30 mouse cellular contexts compared by ENCODE assay signal in genomic region chr7:119749942-119750341, GRCm38 (mm10). TPM values are rescaled to one million over a fixed set of nuclear protein-coding genes. Genes with fewer than 3 reads are reported as not detected.
A peak's percentile ranks its signal among the peaks of the same experiment; 100 is the strongest.
DNase-seq lines count a peak whose midpoint lies in the region; ATAC-seq lines count a peak whose summit lies in the region.
"Had no signal": no experiment of that assay in that cellular context is flagged by ENCODE, and none has a peak within 500 bp of the region (broad histone marks: within the 10 kb centered on the region; RNA-seq: fewer than 3 reads in every experiment).

No protein-coding gene starts in this region.

- peak; percentile 52 to 87 for DNase-seq in adrenal gland, adult (ENCODE audit: inconsistent age in 2 of 2, low spot score in 1 of 2)
- DNase-seq in adrenal gland, postnatal 25 days = no peak
- DNase-seq in kidney, adult 8-10 months = peak; percentile 59 to 73
- DNase-seq in adrenal gland, postnatal 10 days = peak; percentile 43
- peak; percentile 47 for DNase-seq in kidney, postnatal 14 days
- DNase-seq in gastrocnemius, postnatal 4 days (ENCODE audit: low spot score in 2 of 2) = no peak
- DNase-seq: cerebellum, adult 11-12 months; forebrain, postnatal 0 days; gastrocnemius, postnatal 25 days; heart, postnatal 4 days; left cerebral cortex, postnatal 4 days; lung, adult 18-20 months; lung, postnatal 14 days; right cerebral cortex, postnatal 14 days; spleen, adult 18-20 months had no signal

- no peaks in the 10 kb centered on the region for H3K9me3 ChIP-seq in kidney, embryonic 14.5 days (ENCODE audit: control insufficient read depth, low read length)
- H3K9me3 ChIP-seq: embryonic facial prominence, embryonic 10.5 days; forebrain, embryonic 10.5 days; heart, embryonic 10.5 days; limb, embryonic 15.5 days had no signal

- H3K4me3 ChIP-seq in kidney, embryonic 14.5 days (ENCODE audit: low read length) = no peak overlapping the region
- H3K4me3 ChIP-seq: embryonic facial prominence, embryonic 10.5 days; forebrain, embryonic 10.5 days; heart, embryonic 10.5 days; limb, embryonic 15.5 days had no signal

- no peaks in the 10 kb centered on the region for H3K27me3 ChIP-seq in kidney, embryonic 14.5 days (ENCODE audit: control insufficient read depth, insufficient read depth, low read length)
- H3K27me3 ChIP-seq: limb, embryonic 15.5 days had no signal

- no peak overlapping the region for H3K4me2 ChIP-seq in kidney, embryonic 14.5 days (replicated peaks; ENCODE audit: low read depth, low read length)
- H3K4me2 ChIP-seq: hindbrain, embryonic 14.5 days; limb, embryonic 15.5 days; midbrain, embryonic 11.5 days had no signal

- 65% methylated on average over 2 of the region's 2 CpGs for WGBS in kidney, embryonic 14.5 days

- no peak overlapping the region for H3K27ac ChIP-seq in kidney, embryonic 14.5 days (ENCODE audit: low read depth, low read length)
- H3K27ac ChIP-seq: embryonic facial prominence, embryonic 10.5 days; forebrain, embryonic 10.5 days; heart, embryonic 10.5 days; hindbrain, embryonic 14.5 days; limb, embryonic 15.5 days had no signal

- ATAC-seq in kidney, embryonic 14.5 days (ENCODE audit: low FRiP score, low TSS enrichment) = no peak
- ATAC-seq in granulocyte monocyte progenitor cell, adult 5-6 weeks (replicated peaks; ENCODE audit: poor library complexity, severe bottlenecking) = no peak
- ATAC-seq: forebrain, postnatal 0 days; inflammation-experienced regulatory T-cells, adult 6 months had no signal

- no peak overlapping the region for H3K9ac ChIP-seq in kidney, embryonic 14.5 days (ENCODE audit: low read depth, low read length)
- H3K9ac ChIP-seq: forebrain, postnatal 0 days; hindbrain, embryonic 14.5 days; limb, embryonic 15.5 days had no signal

- no peaks in the 10 kb centered on the region for H3K4me1 ChIP-seq in kidney, embryonic 14.5 days (ENCODE audit: control insufficient read depth, insufficient read depth, low read length)
- H3K4me1 ChIP-seq: embryonic facial prominence, embryonic 10.5 days; forebrain, embryonic 10.5 days; heart, embryonic 10.5 days; limb, embryonic 15.5 days had no signal

- H3K36me3 ChIP-seq in kidney, embryonic 14.5 days (ENCODE audit: control insufficient read depth, insufficient read depth, low read length) = no peaks in the 10 kb centered on the region
- H3K36me3 ChIP-seq: embryonic facial prominence, embryonic 10.5 days; forebrain, embryonic 10.5 days; heart, embryonic 10.5 days; limb, embryonic 15.5 days had no signal

RNA-seq across cellular contexts. Expression of gene Acsm3, which starts 10.8 kb away (rescaled TPM):
- 38.2 and 46.5 TPM in 2 replicates for total RNA-seq in adrenal gland, postnatal 25 days (2021)
- polyA plus RNA-seq in kidney, embryonic 14.5 days (2014; fragmentation: Nextera tagmentation; extraction: Ambion mirVana) = 0.16 and 0.74 TPM in 2 replicates
- total RNA-seq in adrenal gland, postnatal 10 days (2021) = 10 to 100 TPM; 23.5 to 31.0 TPM
- total RNA-seq in gastrocnemius, postnatal 4 days (2021) = not detected
- total RNA-seq in granulocyte monocyte progenitor cell, adult 5-6 weeks (2014; fragmentation: Nextera tagmentation) = not detected in 2 replicates
- 0.13 TPM in 1 of 2 replicates, not detected in the other for total RNA-seq in granulocyte monocyte progenitor cell, adult 5-6 weeks (2017)
- total RNA-seq: layer of hippocampus, postnatal 14 days; left cerebral cortex, adult 8-10 months; left cerebral cortex, postnatal 4 days; megakaryocyte progenitor cell, adult 5-6 weeks; midbrain, postnatal 0 days; neutrophil, adult 5-6 weeks had no signal
- polyA plus RNA-seq: cortical plate, adult 2 months; embryonic facial prominence, embryonic 10.5 days; forebrain, postnatal 0 days; hindbrain, embryonic 14.5 days; inflammation-experienced regulatory T-cells, adult 6 months had no signal

RNA-seq across cellular contexts. Expression of gene Thumpd1, which starts 29.3 kb away (rescaled TPM):
- 31.1 and 35.9 TPM in 2 replicates for total RNA-seq in adrenal gland, postnatal 25 days (2021)
- polyA plus RNA-seq in kidney, embryonic 14.5 days (2014; fragmentation: Nextera tagmentation; extraction: Ambion mirVana) = 55.0 and 89.8 TPM in 2 replicates
- 10 to 100 TPM; 30.7 to 32.3 TPM for total RNA-seq in adrenal gland, postnatal 10 days (2021)
- total RNA-seq in gastrocnemius, postnatal 4 days (2021) = 10 to 100 TPM; 25.6 to 28.6 TPM
- total RNA-seq in granulocyte monocyte progenitor cell, adult 5-6 weeks (2014; fragmentation: Nextera tagmentation) = 35.8 and 47.8 TPM in 2 replicates
- 102 and 109 TPM in 2 replicates for total RNA-seq in granulocyte monocyte progenitor cell, adult 5-6 weeks (2017)

RNA-seq across cellular contexts. Expression of gene Rexo5, which starts 43.9 kb away (rescaled TPM):
- total RNA-seq in adrenal gland, postnatal 25 days (2021) = 8.6 and 9.4 TPM in 2 replicates
- 22.9 and 30.6 TPM in 2 replicates for polyA plus RNA-seq in kidney, embryonic 14.5 days (2014; fragmentation: Nextera tagmentation; extraction: Ambion mirVana)
- 10 to 100 TPM in 1 of 2 experiments, 1 to 10 TPM in 1; 7.0 to 12.8 TPM for total RNA-seq in adrenal gland, postnatal 10 days (2021)
- 1 to 10 TPM; 6.6 to 7.0 TPM for total RNA-seq in gastrocnemius, postnatal 4 days (2021)
- 7.8 and 20.6 TPM in 2 replicates for total RNA-seq in granulocyte monocyte progenitor cell, adult 5-6 weeks (2014; fragmentation: Nextera tagmentation)
- total RNA-seq in granulocyte monocyte progenitor cell, adult 5-6 weeks (2017) = 33.2 and 52.4 TPM in 2 replicates

RNA-seq across cellular contexts. Expression of gene Eri2, which starts 43.9 kb away (rescaled TPM):
- 7.3 and 7.8 TPM in 2 replicates for total RNA-seq in adrenal gland, postnatal 25 days (2021)
- polyA plus RNA-seq in kidney, embryonic 14.5 days (2014; fragmentation: Nextera tagmentation; extraction: Ambion mirVana) = 23.8 and 31.7 TPM in 2 replicates
- 1 to 10 TPM; 7.6 to 9.6 TPM for total RNA-seq in adrenal gland, postnatal 10 days (2021)
- total RNA-seq in gastrocnemius, postnatal 4 days (2021) = 1 to 10 TPM; 6.0 to 6.2 TPM
- 7.7 and 12.2 TPM in 2 replicates for total RNA-seq in granulocyte monocyte progenitor cell, adult 5-6 weeks (2014; fragmentation: Nextera tagmentation)
- total RNA-seq in granulocyte monocyte progenitor cell, adult 5-6 weeks (2017) = 15.0 and 16.5 TPM in 2 replicates

Comparison
In these comparisons a context has a peak if more than half of its experiments do, and no peak if none do; other contexts are left out.
1. DNase-seq: peak in adrenal gland, adult (2 of 2), kidney, adult 8-10 months (2 of 2), adrenal gland, postnatal 10 days (single experiment) and kidney, postnatal 14 days (single experiment); none in adrenal gland, postnatal 25 days (single experiment) and gastrocnemius, postnatal 4 days (0 of 2).
2. RNA of gene Acsm3, which starts 10.8 kb away (total RNA-seq): 38.2 to 46.5 TPM in adrenal gland, postnatal 25 days and 23.5 to 31.0 TPM in adrenal gland, postnatal 10 days; not detected in gastrocnemius, postnatal 4 days and 0.13 TPM in granulocyte monocyte progenitor cell, adult 5-6 weeks; every median in the first group is over 10 times any median in the second.